Mouse (Mus musculus): ENCODE measurements around the gene Rab7b.

- TF ChIP-seq POLR2A (IDR thresholded peaks at IDR 0.05; ENCODE audit: borderline replicate concordance, extremely low read depth, insufficient read depth, insufficient read length, poor library complexity, severe bottlenecking) = no peak
- no peak for TF ChIP-seq CTCF (IDR thresholded peaks at IDR 0.05; ENCODE audit: borderline replicate concordance, extremely low read depth, insufficient read depth, insufficient read length)
Measured at GRCm38 (mm10) chr1:131759667-131760427, 71.4 kb downstream of the Rab7b start.
